Mouse (Mus musculus): ENCODE measurements at regions not wholly inside any gene's neighbourhood (a gene's known extent, or its start where the extent isn't known, plus 50 kb on each side); places are given as distances from the start of the nearest gene placed in this dataset.

- Histone ChIP-seq H3K36me3 (no peaks in the 10 kb centered on the region), H3K4me2 (no peak overlapping the region), H3K27me3 (no peaks in the 10 kb centered on the region), H3K4me3 (no peak overlapping the region), H3K9me3 (no peaks in the 10 kb centered on the region), H3K27ac (no peak overlapping the region), H3K9ac (no peak overlapping the region), H3K4me1 (no peaks in the 10 kb centered on the region)
- WGBS, result 83% methylated on average over 10 of the region's 10 CpGs
- no peak for ATAC-seq (ENCODE audit: borderline replicate concordance, extremely low read depth, low FRiP score, low TSS enrichment)
Observed at GRCm38 (mm10) chr8:36304809-36305208, 539.2 kb downstream of the Gm19410 start.

DNA sequence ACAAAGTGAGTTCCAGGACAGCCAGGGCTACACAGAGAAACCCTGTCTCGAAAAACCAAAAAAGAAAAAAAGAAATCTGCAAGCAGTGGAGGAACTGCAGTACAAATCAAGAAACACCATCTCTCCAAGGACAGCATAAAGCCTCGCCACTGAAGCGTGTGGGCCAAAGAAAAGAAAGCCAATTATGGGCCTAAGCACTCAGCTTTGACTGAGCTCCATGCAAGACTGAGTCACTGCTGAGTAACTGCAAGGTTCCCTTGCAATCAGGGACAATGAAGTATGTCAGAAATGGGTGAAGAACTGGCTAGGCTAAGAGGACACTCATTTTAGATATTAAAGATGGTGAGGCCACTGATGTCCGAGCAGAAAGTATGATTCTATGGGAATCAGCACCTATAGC, 540.7 kb downstream of the Gm19410 start:
- H3K9me3 ChIP-seq, result no peaks in the 10 kb centered on the region
- no peak overlapping the region for H3K9ac ChIP-seq
- H3K27ac ChIP-seq, result no peak overlapping the region
- no peaks in the 10 kb centered on the region for H3K4me1 ChIP-seq
- H3K36me3 ChIP-seq, result no peaks in the 10 kb centered on the region
- no peak overlapping the region for H3K4me3 ChIP-seq
- ATAC-seq (ENCODE audit: borderline replicate concordance, extremely low read depth, low FRiP score, low TSS enrichment), result no peak
- no peak overlapping the region for H3K4me2 ChIP-seq
- WGBS, result 83% methylated on average over 4 of the region's 4 CpGs
- H3K27me3 ChIP-seq, result no peaks in the 10 kb centered on the region

DNA sequence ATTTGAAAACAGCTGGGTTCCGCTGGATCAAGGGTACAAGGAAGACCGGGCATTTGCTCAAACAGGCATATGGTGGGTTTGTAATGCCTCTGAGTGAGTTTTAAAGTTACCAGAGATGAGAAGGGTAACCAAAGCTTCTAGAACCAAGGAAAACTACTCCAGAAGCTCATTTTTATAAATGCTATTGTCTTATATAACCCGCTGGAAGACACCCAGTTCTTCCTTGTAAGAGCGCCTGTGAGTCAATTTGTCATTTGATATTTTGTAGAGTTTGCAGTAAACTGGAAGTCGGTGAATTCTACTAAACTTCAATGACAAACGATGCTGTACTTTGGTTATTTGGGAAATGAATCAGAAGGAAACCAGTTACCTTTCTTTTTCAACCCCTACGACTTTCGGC, 541.9 kb downstream of the Gm19410 start:
- Histone ChIP-seq H3K4me2 (no peak overlapping the region), H3K27ac (no peak overlapping the region), H3K9ac (no peak overlapping the region), H3K9me3 (no peaks in the 10 kb centered on the region), H3K4me1 (no peaks in the 10 kb centered on the region), H3K36me3 (no peaks in the 10 kb centered on the region), H3K4me3 (no peak overlapping the region), H3K27me3 (no peaks in the 10 kb centered on the region)
- ATAC-seq (ENCODE audit: borderline replicate concordance, extremely low read depth, low FRiP score, low TSS enrichment), result no peak
- WGBS, result 85% methylated on average over 8 of the region's 8 CpGs

- H3K27ac ChIP-seq, result no peak overlapping the region
Observed at GRCm38 (mm10) chr8:36308056-36308455, 542.5 kb downstream of the Gm19410 start.

DNA sequence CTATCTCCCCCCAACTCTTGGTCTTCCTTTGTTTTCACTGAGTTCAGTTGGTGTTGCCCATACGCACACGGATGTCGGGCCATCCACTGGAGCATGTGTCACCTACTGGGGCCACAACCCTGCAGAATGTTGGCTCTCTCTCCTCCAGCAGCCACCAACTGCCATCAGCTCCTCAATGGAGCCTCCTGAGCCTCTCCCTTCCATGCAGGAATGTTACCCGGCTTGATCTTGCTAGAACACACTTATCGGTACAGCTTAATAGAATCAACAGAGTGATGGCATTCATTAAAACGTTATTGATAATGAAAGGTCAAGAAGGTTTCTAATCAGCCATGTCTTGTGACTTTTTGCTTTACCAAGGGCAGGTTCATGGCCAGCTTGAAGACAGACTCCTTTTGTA, 543.7 kb downstream of the Gm19410 start:
- H3K27me3 ChIP-seq, result no peaks in the 10 kb centered on the region
- WGBS, result 86% methylated on average over 6 of the region's 6 CpGs

More at GRCm38 (mm10) chr8:36308056-36308455, 542.5 kb downstream of the Gm19410 start:
- Histone ChIP-seq H3K4me3 (no peak overlapping the region), H3K9me3 (no peaks in the 10 kb centered on the region), H3K4me2 (no peak overlapping the region), H3K4me1 (no peaks in the 10 kb centered on the region), H3K9ac (no peak overlapping the region), H3K36me3 (no peaks in the 10 kb centered on the region), H3K27me3 (no peaks in the 10 kb centered on the region)
- WGBS, result 68% methylated on average over 2 of the region's 2 CpGs
- no peak for ATAC-seq (ENCODE audit: borderline replicate concordance, extremely low read depth, low FRiP score, low TSS enrichment)

DNA sequence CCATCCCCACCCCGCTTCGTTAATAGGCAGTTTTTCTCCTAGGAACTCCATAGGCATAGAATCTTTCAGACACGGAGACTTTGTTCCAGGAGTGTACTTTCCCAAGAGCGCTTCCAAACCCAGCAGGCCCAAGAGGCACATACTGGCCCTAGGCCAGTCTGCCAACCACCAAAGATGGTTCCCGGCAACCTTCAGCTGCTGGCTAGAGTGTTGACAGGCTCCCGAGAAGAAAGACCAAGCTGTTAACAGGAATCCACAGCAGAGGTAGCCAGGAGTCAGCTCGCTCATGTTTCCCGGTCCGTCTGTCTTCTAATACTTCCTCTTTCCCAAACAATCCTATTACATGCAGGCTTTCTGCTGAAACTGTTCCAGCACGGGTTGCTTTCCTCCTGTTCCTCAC, 544.4 kb downstream of the Gm19410 start:
- H3K4me3 ChIP-seq, result no peak overlapping the region
- H3K4me2 ChIP-seq, result no peak overlapping the region
- no peak overlapping the region for H3K27ac ChIP-seq
- no peaks in the 10 kb centered on the region for H3K9me3 ChIP-seq
- 68% methylated on average over 10 of the region's 10 CpGs for WGBS
- H3K9ac ChIP-seq, result no peak overlapping the region
- no peaks in the 10 kb centered on the region for H3K27me3 ChIP-seq
- no peaks in the 10 kb centered on the region for H3K4me1 ChIP-seq
- ATAC-seq (ENCODE audit: borderline replicate concordance, extremely low read depth, low FRiP score, low TSS enrichment), result no peak
- no peaks in the 10 kb centered on the region for H3K36me3 ChIP-seq

More for the DNA sequence above, 543.7 kb downstream of the Gm19410 start:
- Histone ChIP-seq H3K9ac (no peak overlapping the region), H3K4me2 (no peak overlapping the region), H3K9me3 (no peaks in the 10 kb centered on the region), H3K27ac (no peak overlapping the region), H3K4me3 (no peak overlapping the region), H3K36me3 (no peaks in the 10 kb centered on the region), H3K4me1 (no peaks in the 10 kb centered on the region)
- no peak for ATAC-seq (ENCODE audit: borderline replicate concordance, extremely low read depth, low FRiP score, low TSS enrichment)

GRCm38 (mm10) chr8:36311734-36312133, 546.1 kb downstream of the Gm19410 start:
- Histone ChIP-seq H3K9me3 (no peaks in the 10 kb centered on the region), H3K36me3 (no peaks in the 10 kb centered on the region), H3K9ac (no peak overlapping the region), H3K27me3 (no peaks in the 10 kb centered on the region), H3K4me2 (no peak overlapping the region), H3K4me1 (no peaks in the 10 kb centered on the region), H3K27ac (no peak overlapping the region), H3K4me3 (no peak overlapping the region)
- WGBS, result 70% methylated on average over 5 of the region's 5 CpGs
- no peak for ATAC-seq (ENCODE audit: borderline replicate concordance, extremely low read depth, low FRiP score, low TSS enrichment)

GRCm38 (mm10) chr8:36312963-36313362, 547.4 kb downstream of the Gm19410 start:
- Histone ChIP-seq H3K27me3 (no peaks in the 10 kb centered on the region), H3K4me2 (no peak overlapping the region), H3K9ac (no peak overlapping the region), H3K4me1 (no peaks in the 10 kb centered on the region), H3K9me3 (no peaks in the 10 kb centered on the region), H3K36me3 (no peaks in the 10 kb centered on the region), H3K27ac (no peak overlapping the region), H3K4me3 (no peak overlapping the region)
- ATAC-seq (ENCODE audit: borderline replicate concordance, extremely low read depth, low FRiP score, low TSS enrichment), result no peak
- WGBS, result 79% methylated on average over 3 of the region's 3 CpGs

DNA sequence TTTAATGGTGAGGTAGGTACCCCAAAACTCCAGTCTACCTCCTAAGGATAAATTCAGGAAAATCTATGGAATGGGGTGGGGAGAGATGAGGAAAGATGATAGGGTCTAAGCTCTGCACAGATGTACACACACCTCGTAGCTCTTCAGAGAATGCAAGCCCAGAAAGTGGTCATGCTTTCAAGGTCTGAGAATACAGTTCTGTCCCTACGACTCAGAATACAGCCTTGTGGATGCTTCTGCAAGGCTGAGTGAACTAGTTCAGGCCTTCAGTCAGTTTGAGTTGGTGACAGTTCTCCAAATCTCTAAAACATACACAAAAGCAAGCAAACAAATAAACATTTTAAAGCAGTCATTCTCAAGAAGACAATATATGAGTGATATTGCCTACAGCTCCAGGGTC, 552.8 kb downstream of the Gm19410 start:
- 79% methylated on average over 2 of the region's 2 CpGs for WGBS
- H3K9ac ChIP-seq, result no peak overlapping the region
- no peaks in the 10 kb centered on the region for H3K9me3 ChIP-seq
- H3K36me3 ChIP-seq, result no peaks in the 10 kb centered on the region
- no peaks in the 10 kb centered on the region for H3K4me1 ChIP-seq
- ATAC-seq (ENCODE audit: borderline replicate concordance, extremely low read depth, low FRiP score, low TSS enrichment), result no peak
- H3K4me3 ChIP-seq, result no peak overlapping the region
- H3K4me2 ChIP-seq, result no peak overlapping the region
- H3K27ac ChIP-seq, result no peak overlapping the region
- H3K27me3 ChIP-seq, result no peaks in the 10 kb centered on the region

- Histone ChIP-seq H3K4me3 (no peak overlapping the region), H3K4me2 (no peak overlapping the region), H3K9ac (no peak overlapping the region), H3K36me3 (no peaks in the 10 kb centered on the region), H3K27me3 (no peaks in the 10 kb centered on the region), H3K27ac (no peak overlapping the region), H3K9me3 (no peaks in the 10 kb centered on the region), H3K4me1 (no peaks in the 10 kb centered on the region)
- WGBS, result 58% methylated on average over 5 of the region's 5 CpGs
- ATAC-seq (ENCODE audit: borderline replicate concordance, extremely low read depth, low FRiP score, low TSS enrichment), result no peak
Observed at GRCm38 (mm10) chr8:36318884-36319283, 553.3 kb downstream of the Gm19410 start.

- 48% methylated on average over 7 of the region's 7 CpGs for WGBS
- Histone ChIP-seq H3K27me3 (no peaks in the 10 kb centered on the region), H3K4me3 (no peak overlapping the region), H3K4me1 (no peaks in the 10 kb centered on the region), H3K9ac (no peak overlapping the region), H3K36me3 (no peaks in the 10 kb centered on the region), H3K27ac (no peak overlapping the region), H3K9me3 (no peaks in the 10 kb centered on the region), H3K4me2 (no peak overlapping the region)
- ATAC-seq (ENCODE audit: borderline replicate concordance, extremely low read depth, low FRiP score, low TSS enrichment), result no peak
Observed at GRCm38 (mm10) chr8:36319314-36319959, 553.8 kb downstream of the Gm19410 start.

- no peaks in the 10 kb centered on the region for H3K36me3 ChIP-seq
- H3K9ac ChIP-seq, result no peak overlapping the region
- no peak overlapping the region for H3K4me3 ChIP-seq
- ATAC-seq (ENCODE audit: borderline replicate concordance, extremely low read depth, low FRiP score, low TSS enrichment), result no peak
- WGBS, result 65% methylated on average over 8 of the region's 8 CpGs
- no peaks in the 10 kb centered on the region for H3K27me3 ChIP-seq
- no peaks in the 10 kb centered on the region for H3K9me3 ChIP-seq
- H3K4me1 ChIP-seq, result no peaks in the 10 kb centered on the region; the same call in 1 of the 2 replicates
- no peak overlapping the region for H3K4me2 ChIP-seq
- no peak overlapping the region for H3K27ac ChIP-seq
Observed at GRCm38 (mm10) chr8:36322125-36322524, 556.5 kb downstream of the Gm19410 start.

DNA sequence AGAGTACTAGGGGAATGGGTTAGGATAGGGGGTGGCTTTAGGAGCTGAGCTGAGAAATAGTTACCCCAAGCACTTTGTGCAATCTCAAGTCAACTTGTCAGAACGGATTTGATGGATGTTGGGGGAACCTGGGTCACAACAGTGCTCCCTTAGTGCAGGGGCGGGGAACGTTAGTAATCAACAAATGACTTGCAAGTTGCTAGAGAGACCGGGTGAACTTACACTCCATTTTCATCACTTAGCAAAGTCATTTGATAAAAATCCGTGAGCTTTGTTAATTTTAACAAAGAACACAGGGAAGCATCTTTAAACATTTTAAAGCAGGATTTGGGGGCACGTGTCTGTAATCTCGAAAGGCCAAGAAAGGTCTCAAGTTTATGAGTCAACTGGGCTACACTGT, 557.0 kb downstream of the Gm19410 start:
- no peak for ATAC-seq (ENCODE audit: borderline replicate concordance, extremely low read depth, low FRiP score, low TSS enrichment)
- 56% methylated on average over 7 of the region's 7 CpGs for WGBS
- no peaks in the 10 kb centered on the region; the same call in 1 of the 2 replicates for H3K4me1 ChIP-seq
- no peaks in the 10 kb centered on the region for H3K36me3 ChIP-seq
- no peak overlapping the region for H3K4me2 ChIP-seq
- H3K9me3 ChIP-seq, result no peaks in the 10 kb centered on the region
- H3K27me3 ChIP-seq, result no peaks in the 10 kb centered on the region
- no peak overlapping the region for H3K4me3 ChIP-seq
- no peak overlapping the region for H3K27ac ChIP-seq
- no peak overlapping the region for H3K9ac ChIP-seq
